Mouse (Mus musculus): ENCODE data around the gene Hspa1l.

DNA sequence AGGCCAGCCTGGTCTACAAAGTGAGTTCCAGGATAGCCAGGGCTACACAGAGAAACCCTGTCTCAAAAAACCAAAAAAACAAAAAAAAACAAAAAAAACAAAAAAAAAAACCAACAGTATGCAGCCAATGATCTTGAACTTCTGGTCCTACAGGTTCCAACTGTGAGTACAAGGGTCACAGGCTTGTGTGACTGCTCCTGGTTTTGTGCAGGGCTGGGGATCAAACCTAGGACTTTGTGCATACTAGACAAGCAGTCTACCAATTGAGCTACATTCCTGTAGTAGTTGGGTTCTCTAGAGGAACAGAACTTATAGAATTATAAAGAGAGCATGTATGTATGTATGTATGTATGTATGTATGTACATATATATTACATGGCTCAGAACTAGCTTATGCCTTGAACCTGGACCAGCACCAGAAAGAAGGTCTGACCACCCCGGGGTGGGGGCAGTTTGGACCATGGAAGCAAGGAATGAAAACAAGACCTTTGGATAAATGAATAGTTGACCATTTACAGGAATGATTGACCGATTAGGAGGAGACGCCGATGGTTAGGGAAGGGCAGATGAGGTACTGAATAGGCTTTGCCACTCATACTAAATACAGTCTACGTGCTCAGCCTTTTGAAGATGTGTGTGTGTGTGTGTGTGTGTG is 25.9 kb upstream of the Hspa1l start:
- TF ChIP-seq CTCF (IDR thresholded peaks at IDR 0.05; ENCODE audit: borderline replicate concordance, insufficient read depth, low read depth, low read length), result no peak
- TF ChIP-seq POLR2A (IDR thresholded peaks at IDR 0.05; ENCODE audit: borderline replicate concordance, insufficient read depth, low read length), result no peak
